Mouse (Mus musculus): ENCODE data around the gene Cpn2.
A peak's percentile ranks its signal among the peaks of the same experiment; 100 is the strongest.

Gene Cpn2

DNA sequence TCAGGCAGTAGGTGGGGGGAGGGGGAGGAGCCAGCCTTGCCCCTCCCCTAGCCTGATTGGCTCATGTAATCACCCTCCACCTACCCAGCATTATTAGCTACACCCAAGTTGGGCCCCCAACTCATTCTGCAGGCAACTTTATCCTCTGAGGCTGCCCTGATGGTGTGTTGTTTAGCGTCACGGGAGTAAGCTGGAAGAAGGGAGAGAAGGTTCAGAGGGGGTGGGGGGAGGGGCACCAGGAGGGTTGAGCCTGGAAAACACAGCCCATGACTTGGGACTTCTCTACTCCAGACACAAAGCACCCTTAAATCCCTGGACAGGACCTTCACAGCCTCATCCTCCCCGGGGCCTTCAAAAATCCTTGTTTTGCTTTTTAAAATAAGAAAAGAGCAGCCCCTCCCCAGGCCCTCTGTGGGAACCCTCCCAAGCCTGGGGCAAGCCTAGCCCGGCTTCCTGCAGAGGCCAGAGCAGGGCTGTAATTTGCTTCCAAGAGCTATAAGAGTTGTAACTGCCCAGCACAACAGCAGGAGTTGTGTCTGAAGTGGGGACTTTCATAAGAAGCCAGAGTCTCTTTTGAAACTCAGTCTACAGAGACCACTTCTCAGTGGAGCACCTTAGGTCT is 13.5 kb upstream of the Cpn2 start:
- DNase-seq (ENCODE audit: low read depth, low spot score): no peak

DNA sequence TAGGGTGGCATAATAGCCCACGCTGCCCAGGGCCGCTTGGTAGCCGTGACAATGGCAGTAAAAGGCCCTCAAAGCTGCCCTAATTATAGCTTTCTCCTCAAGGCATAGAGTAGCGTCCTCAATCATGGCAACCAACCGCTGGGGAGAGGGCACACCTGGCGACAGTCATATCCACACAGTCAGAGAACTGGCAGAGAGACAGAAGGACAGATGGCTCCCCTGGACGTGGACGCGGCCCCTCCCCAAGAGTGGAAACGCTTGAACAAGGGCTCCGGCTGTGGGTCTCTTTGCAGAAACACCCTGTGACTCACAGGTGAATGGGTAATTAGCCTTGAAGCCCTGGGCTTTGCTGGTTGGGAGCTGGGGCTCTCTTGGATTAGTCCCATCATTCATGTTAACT is 11.1 kb upstream of the Cpn2 start:
- no peak for DNase-seq (ENCODE audit: low read depth, low spot score)

DNA sequence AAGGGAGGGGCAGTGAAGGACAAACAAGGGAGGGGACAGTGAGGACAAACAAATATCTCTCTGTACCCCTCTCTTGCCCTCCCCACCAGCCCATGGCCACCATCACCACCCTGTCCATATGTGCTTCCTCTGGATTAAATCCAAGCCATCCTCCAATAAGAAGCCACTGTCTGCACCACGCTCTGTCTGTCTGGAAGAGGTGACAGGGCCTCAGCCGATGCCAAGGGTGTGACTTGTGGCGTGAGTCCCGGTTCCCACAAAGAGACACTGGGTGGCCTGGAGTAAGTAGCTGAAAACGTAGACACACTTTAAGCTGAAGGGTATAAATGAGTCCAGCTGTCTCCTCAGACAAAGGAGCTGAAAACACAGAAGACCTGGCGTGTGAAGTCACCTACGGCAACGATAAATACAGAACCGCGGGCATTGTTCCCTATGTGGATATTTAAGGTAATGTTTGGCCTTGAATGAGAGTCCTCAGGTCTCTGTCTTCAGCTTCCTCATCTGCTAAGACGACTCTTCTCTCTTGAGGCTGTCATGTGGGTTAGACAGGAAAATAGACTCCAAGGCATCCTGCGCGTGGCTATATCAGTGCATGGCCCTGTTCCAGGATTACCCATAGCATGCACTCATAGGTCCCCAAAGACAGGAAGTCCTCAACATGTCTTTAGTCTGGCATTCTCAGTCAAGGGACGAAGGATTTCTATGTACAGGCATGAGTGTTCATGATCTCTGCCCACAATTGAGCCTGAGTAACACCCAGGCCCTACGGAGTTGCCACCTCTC is 8.4 kb upstream of the Cpn2 start:
- DNase-seq (ENCODE audit: low read depth, low spot score): no peak

DNA sequence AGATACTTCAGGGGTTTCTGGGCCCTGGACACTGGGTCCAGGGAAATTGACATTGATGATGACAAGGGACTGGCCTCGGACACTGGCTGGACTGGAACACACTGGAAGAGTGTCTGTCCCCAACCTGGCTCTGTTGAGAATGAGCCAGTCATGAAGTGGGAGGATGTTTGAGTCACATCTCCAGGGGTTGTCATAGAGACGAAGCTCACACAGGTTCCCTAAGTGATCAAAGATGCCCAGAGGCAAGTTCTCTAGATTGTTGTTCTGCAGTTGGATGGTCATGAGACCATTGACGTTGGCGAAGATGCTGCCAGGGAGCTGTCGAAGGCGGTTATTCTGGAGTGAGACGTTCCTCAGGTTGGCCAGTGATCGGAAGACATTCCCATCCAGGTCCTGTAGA is 5.8 kb upstream of the Cpn2 start:
- no peak for DNase-seq (ENCODE audit: low read depth, low spot score)

DNA sequence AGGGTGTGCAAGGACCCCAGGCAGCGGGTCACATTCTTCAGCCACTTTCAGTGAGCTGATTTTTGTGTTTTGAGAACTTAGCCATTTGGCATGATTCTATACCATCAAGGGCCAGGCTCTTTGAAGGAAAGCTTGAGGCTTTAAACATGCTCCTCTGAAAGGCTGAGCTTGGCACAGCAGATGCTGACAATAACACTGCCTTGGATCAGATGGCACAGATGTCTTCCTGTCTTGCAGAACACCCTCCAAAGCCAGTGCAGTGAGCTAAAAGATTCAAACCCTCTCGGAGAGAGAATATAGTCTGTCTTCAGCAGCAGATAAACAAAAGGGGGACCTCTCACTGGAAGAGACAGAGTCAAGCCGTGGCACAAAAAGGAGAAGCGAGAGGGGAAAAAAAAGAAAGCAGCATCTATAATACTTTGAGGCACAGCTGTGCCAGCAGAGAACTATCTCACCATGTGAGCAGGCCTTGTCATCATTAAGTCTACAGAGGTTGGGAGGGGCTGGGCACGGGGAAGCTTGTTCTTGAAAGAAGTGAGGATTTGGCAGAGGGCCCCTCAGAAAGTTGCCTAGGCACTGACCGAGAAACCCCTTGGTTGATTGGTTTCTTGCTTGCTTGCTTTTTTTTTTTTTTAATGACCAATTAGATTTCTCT is 4.8 kb upstream of the Cpn2 start:
- no peak for DNase-seq (ENCODE audit: low read depth, low spot score)

DNA sequence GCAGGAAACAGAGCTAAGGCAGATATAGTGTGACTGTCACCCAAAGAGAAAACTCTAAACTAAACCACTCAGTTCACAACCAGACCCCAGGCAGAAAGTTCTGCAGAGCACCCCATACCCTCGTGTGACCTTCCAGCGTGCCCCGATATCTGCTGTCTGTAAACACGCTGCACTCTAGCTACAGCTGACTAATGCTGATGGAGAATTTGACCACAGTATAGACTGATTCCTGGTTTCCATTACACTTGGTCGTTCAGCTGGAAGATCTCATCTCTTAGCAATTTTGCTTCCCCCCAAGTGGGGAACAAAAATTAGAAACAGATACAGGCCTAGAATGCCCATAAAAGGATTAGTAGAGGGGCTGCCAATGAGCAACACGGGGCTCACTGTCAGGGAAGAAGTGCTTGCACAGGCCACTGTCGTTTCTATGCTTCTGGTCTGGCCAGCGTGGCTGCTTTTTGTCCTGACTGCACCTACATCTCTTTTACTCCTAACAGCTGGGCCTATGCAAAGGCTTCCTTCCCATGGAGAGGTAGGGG is 4.0 kb upstream of the Cpn2 start:
- no peak for DNase-seq (ENCODE audit: low read depth, low spot score)

DNA sequence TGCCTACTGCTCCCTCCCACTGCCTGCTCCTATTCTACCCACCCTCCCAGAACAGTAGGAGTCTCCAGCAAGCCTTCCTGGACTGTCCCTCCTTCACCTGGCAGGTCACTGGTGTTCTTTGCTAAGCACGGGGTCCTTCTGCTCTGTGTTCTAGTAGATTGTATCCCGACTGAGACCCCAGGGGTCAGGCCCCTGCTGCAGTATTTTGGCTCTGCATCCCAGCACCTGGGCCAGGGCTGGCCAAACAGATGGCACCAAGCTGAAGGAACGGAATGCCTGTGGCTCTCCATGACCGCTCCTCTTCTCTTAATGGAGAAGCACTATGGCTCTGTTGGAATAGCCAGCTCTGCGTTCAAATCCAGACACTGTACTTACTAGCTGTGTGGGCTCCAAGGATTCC is 738 bp downstream of the Cpn2 start:
- DNase-seq (ENCODE audit: low read depth, low spot score): no peak

DNA sequence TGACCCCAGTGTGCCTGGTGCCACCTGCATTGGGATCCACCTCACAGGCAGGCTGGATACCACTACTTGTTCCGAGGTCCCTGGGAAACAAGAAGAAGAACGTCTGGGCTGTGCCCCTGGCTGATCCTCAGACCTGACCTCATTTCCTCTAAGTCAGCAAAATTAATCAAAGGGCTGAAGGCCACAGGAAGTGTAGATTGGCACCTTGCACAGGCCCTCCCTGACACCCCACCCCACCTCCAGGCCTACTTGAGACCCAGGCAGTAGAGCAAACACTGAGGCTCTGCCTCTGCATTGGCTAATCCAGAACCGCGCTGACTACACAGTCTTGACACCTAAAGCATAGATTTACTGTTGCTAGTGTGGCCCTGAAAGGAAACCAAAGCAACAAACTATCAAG is 1.7 kb downstream of the Cpn2 start:
- DNase-seq (ENCODE audit: low read depth, low spot score): no peak

DNA sequence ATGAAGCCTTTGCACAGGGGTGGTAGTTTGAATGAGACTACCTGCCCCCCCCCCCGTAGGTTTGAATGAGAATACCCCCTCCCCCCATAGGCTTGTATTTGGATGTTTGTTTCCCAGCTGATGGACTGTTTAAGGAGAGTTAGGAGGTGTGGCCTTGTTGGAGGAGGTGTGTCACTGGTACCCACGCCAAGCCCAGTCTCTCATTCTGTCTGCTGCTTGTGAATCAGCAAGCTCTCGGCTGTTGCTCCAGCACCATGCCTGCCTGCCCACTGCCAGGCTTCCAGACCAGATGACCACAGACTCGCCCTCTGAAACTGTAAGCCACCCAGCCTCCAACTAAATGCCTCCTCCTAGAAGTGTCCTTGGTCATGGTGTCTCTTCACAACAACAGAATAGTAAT is 4.1 kb downstream of the Cpn2 start:
- peak; percentile 65 for DNase-seq (ENCODE audit: low read depth, low spot score)

DNA sequence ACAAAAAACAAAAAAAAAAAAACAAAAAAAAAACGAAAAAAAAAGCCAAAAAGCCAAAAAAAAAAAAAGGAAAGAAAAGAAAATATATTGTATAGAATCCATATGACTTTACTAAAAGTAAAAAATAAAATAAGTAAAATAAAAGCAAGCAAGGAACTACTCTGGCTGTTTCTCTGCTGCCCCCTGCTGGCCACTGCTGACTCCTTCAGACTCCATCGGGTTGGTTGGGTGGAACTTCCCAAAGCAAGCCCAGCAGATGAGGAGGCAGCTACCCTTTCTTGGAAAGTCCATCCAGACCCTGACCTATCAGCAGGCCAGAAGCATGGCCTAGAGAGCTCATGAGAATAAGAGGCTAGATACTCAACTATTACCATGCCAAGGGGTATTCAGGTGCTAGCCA is 4.6 kb downstream of the Cpn2 start:
- peak; percentile 93 for DNase-seq (ENCODE audit: low read depth, low spot score)

DNA sequence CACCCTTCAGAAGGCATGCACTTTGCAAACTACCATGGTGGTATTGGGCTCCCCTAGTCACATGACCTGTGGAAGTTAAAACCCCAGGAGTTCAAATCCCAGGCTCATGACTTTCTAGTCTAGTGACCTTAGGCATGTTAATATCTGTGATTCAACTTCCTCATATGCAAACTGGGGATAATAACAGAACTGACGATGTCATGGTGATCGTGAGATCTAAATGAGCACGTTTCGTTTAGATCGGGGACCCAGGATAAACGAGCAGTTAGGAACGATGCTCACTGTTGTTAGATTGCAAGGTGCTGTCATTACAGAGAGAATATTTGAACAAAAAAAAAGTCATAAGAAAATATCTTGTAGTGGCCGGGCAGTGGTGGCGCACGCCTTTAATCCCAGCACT is 5.1 kb downstream of the Cpn2 start:
- no peak for DNase-seq (ENCODE audit: low read depth, low spot score)

DNA sequence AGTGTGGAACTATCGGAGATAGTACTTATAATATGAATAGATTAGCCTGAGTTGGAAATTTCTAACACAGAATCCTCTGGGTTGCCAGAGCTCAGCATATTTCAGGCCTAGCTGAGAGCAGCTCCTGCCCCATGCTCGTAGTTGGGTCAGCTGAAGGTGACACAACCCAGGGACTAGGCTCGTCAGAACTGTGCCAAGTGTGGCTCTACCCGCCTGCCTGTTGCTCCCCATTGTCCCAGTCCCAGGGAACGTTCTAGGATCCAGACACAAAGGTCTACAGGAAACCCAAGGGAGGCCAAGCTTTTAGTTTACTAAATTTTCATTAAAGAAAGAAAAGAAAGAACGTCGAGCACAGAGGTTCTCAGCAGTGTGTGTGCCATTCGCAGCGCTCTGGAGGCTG is 6.0 kb downstream of the Cpn2 start:
- DNase-seq (ENCODE audit: low read depth, low spot score): no peak

DNA sequence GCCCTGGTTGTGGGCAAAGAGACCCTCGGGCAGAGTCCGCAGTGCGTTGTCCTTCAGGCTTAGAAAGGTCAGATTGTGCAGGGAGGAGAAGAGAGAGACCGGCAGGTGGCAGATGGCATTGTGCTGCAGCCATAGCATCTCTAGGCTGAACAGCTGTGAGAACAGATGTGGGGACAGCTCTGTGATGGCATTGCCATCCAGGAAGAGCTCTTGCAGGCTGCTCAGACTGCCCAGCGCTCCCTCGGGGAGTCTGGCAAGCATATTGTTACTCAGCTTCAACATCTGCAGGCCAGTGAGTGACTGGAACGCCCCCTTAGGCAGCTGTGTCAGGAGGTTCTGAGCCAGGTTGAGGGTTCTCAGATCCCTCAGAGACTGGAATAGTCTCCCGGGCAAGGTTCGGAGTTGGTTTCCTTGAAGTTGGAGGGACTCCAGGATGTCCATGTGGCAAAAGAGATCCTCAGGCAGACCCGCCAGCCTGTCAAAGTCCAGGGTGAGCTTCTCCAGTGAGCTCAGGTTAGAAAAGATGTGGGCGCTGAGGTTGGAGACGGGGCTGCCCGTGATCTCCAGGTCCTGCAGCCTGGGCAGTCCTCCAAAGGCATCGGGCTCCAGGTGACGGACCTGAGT is 7.2 kb downstream of the Cpn2 start:
- no peak for DNase-seq (ENCODE audit: low read depth, low spot score)

DNA sequence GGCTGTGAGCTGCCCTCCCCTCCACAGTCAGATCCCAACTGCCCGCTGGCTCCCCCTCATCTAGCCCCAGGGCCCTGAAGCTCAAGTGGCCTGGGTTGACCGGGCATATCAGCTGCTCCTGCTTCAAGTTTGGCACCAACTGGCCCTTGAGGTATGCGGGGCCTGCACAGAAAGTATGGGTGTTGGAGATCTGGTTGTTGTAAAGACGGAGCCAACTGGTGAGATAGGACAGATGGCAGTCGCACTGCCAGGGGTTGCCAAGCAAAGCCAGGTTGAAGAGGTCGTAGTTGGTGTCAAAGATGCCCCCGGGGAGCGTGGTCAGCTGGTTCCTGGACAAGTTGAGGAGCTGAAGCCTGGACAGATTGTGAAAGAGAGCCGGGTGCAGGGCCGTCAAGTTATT is 7.9 kb downstream of the Cpn2 start:
- DNase-seq (ENCODE audit: low read depth, low spot score): no peak

DNA sequence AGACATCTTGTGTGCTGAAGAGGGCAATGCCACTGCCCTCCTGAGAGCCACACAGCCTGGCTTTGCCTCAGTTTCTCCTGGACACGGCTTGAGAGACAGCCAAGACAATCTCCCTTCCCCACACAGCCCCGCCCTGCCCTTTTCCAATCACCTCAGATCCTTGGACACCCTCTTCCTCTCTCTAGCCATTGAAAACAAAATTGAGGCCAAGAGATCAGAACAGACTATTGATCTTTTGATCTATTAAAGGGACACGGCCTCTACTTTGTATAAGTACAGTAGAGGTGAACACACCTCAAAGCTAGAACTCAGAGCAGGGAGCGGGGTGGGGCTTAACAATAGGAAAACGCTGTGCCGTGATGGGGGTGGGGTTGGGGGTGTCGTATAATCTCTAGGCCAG is 8.9 kb downstream of the Cpn2 start:
- DNase-seq (ENCODE audit: low read depth, low spot score): no peak

DNA sequence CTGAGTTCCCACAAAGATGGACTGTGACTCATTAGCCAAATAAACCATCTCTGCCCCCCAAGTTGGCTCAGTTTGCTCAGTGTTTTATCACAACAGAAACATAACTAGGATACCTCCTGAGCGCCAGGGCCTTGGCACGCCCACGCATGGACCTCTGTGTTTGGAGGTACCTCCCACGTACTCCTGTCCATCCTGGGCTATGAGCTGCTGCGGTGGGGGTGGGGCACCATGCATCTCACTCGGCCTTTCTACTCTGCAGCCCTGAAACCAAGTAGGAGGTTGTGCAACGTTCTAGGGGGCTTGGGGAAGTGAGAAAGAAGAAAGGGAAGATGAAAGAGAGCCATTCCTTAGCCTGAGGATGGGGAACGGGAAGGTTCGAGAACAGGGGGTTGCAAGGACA is 9.6 kb downstream of the Cpn2 start:
- DNase-seq (ENCODE audit: low read depth, low spot score): peak; percentile 42

DNA sequence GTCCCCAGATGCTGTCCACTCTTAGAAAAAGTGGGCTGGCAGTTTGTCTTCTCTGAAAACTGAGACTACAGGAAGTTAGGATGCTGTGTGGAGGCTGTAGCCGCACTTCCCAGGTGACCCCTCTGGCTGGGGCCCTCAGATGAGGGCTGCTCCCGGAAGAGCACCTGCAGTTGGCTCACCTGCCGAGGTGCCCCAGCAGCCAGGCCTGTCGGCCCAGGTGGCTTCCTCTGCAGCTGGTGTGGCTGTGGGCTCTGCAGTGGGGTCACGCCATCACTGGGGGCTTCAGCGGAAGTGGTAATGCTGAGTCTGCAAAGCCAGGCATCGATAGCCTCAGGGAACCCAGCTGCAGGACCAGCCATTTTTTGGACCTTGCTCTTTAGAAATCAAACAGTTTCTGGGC is 12.2 kb downstream of the Cpn2 start:
- DNase-seq (ENCODE audit: low read depth, low spot score): no peak

DNA sequence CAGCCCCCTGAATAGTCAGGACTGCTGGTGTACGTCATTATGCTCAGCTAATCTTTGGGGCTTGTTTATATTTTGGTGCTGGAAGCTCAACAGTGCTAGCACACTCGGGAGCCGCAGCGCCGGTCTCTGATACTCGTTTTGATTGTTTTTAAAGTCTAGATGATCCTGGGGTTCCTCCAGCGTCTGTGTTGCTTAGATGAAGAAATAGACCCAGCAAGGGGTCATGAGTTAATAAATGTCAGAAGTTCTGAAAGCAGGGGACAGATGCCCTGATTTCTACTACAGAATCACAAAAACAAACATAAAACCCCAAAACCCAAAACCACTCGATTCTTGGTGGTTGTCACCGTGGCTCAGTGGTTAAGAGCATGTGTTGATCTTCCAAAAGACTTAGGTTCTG is 13.4 kb downstream of the Cpn2 start:
- no peak for DNase-seq (ENCODE audit: low read depth, low spot score)

DNA sequence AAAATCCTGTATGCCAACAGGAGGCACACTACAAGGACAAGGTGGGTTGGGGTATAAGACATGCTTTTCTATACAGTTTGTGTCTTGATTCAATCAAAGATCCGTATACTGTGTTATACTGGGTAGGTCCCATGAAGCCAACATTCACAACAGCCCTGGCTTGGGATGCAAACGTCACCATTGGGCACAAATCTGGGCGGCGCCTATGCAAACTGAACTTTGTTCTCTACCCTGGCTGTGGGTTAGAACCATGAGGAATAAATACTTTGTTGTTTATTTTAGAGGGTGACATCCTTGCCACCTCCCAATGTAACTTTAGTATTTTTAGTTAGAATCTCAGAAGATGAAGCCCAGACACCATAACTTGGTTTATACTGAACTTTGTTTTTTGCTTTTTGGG is 13.9 kb downstream of the Cpn2 start:
- no peak for DNase-seq (ENCODE audit: low read depth, low spot score)

DNA sequence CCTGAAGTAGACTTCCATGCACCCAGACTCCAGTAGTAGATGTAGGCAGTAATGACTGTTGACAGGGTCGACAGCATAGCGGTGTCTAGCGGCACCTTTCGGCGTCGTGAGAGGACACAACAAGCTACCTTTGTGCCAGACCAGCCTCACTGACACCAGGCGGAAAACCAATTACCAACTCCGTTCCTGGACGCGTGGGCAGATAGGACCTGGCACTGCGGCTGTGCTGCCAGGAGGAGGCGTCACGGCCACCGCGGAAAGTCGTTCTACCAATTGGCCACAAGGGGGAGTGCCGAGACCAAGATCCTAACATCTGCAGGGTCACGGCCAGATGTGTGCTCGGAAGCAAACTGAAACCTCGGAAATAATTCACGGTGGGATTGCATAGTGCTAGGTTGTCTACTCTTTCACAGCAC is 15.3 kb downstream of the Cpn2 start:
- peak; percentile 96 for DNase-seq (ENCODE audit: low read depth, low spot score)

DNA sequence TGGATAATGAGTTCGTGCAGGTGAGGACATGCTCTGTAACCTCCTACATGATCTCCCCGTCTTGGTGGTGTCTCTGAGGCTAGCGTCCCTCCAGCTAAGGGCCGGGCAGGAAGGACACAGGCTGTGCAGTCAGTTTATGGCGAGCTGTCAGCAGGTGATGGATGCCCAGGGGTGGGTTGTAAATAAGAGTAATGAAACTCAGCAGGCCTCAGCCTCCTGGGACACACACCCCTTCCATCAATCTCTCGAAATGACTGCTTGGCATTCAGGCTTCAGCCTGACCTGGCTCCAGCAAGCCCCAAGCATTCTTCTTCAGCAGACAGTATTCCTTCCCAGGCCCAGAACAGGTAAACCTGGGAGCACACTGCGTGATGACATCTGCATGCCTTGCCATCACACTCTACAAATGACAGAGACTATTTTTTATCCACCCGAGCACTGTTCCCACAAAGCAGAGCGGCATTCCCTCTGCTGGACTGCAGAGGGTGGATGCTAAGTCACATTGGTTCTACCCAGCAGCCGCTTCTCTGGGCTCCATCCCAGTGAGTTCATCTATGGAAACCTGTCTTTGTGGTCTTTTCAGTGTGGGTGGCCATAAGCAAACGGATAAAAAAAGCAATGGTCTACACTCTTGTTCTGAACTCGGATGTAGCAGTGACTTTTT is 23.1 kb downstream of the Cpn2 start:
- no peak for DNase-seq (ENCODE audit: low read depth, low spot score)

DNA sequence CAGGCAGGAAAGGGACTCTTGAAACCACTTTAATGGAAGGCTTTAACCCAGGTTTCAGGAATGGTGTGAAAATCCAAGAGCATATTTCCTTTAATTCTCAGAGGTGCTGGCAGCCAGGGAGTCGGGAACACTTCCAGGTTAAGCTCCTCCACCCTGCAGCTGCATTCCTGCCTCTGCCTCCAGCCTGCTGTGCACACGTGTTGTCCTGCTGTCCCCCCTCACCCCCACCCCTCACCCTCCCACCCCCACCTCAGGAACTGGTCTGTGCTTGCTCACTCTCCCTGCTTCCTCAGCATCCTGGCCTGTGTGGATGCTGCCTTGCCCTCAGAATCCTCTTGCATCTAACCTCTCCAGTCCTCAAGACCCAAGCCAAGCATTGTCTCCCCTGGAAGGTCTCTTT is 25.7 kb downstream of the Cpn2 start:
- no peak for DNase-seq (ENCODE audit: low read depth, low spot score)

Data from 3T3-L1 (cell line).